ENCODE assay signal across 17 mouse cellular contexts in genomic region chr11:19911216-19911615, GRCm38 (mm10).
"Had no signal": no experiment of that assay in that cellular context is flagged by ENCODE, and none has a peak within 500 bp of the region (broad histone marks: within the 10 kb centered on the region; RNA-seq: fewer than 3 reads in every experiment).

No protein-coding gene starts in this region.

- H3K36me3 ChIP-seq: midbrain, embryonic 12.5 days; midbrain, embryonic 15.5 days; neural tube, embryonic 12.5 days had no signal

- H3K27me3 ChIP-seq: midbrain, embryonic 12.5 days; midbrain, embryonic 15.5 days; neural tube, embryonic 12.5 days had no signal

- H3K9ac ChIP-seq: lung, embryonic 14.5 days; midbrain, embryonic 12.5 days; midbrain, embryonic 15.5 days; neural tube, embryonic 12.5 days had no signal

- DNase-seq: lung, adult 18-20 months; lung, embryonic 14.5 days; lung, postnatal 14 days; lung, postnatal 36 days; retina, postnatal 1 day; right cerebral cortex, adult 18-20 months; right cerebral cortex, postnatal 25 days; right cerebral cortex, postnatal 4 days; spleen, adult 18-20 months; thymus, adult 18-20 months; thymus, postnatal 14 days; thymus, postnatal 36 days had no signal

- H3K27ac ChIP-seq: macrophage; midbrain, embryonic 12.5 days; midbrain, embryonic 15.5 days; neural tube, embryonic 12.5 days had no signal

- H3K4me2 ChIP-seq: lung, embryonic 14.5 days; midbrain, embryonic 12.5 days; midbrain, embryonic 15.5 days; neural tube, embryonic 12.5 days had no signal

- ATAC-seq: midbrain, embryonic 15.5 days had no signal

- H3K4me1 ChIP-seq: megakaryocyte, embryonic 14.5 days; midbrain, embryonic 12.5 days; midbrain, embryonic 15.5 days; neural tube, embryonic 12.5 days had no signal

- H3K4me3 ChIP-seq: megakaryocyte, embryonic 14.5 days; midbrain, embryonic 12.5 days; midbrain, embryonic 15.5 days; neural tube, embryonic 12.5 days had no signal
